Mouse (Mus musculus) left cerebral cortex, adult 2 months (tissue): ENCODE results near the gene Ankdd1a. TPM values are rescaled to one million over a fixed set of nuclear protein-coding genes. Genes with fewer than 3 reads are reported as not detected.

Experiments used
- DNase-seq, 2 experiments: peaks; one replicate each; pipeline ENCODE4 v3.0.0; 2021 to 2022; ENCODE audit warnings: low spot score in 2 of 2, mixed read lengths in 1 of 2; ENCODE audit errors: extremely low spot score in 1 of 2
- H3K27ac ChIP-seq: fragments of 200-600 bp; 2 replicates; pipeline ENCODE4 v1.8.1; 2022
- H3K4me3 ChIP-seq: fragments of 200-600 bp; 2 replicates; pipeline ENCODE4 v1.8.1; 2022
- CTCF ChIP-seq: fragments of 200-600 bp; IDR thresholded peaks from 2 replicates; pipeline ENCODE4 v1.8.1; 2022; ENCODE audit warnings: antibody characterized with exemption, mild to moderate bottlenecking, moderate library complexity
- intact Hi-C: fragments of 180-260 bp; cut with DNase I; formaldehyde crosslinking; loops from one replicate; pipeline ENCODE4 v1.15.1; 2025
- total RNA-seq, 2 experiments: library from RNA; stranded (reverse); gene quantifications; 2 replicates each; pipeline ENCODE4 v1.2.3; 2021

The Ankdd1a gene
- total RNA-seq, 2 experiments from 2014 or later: 2.7 to 3.5 TPM

DNA sequence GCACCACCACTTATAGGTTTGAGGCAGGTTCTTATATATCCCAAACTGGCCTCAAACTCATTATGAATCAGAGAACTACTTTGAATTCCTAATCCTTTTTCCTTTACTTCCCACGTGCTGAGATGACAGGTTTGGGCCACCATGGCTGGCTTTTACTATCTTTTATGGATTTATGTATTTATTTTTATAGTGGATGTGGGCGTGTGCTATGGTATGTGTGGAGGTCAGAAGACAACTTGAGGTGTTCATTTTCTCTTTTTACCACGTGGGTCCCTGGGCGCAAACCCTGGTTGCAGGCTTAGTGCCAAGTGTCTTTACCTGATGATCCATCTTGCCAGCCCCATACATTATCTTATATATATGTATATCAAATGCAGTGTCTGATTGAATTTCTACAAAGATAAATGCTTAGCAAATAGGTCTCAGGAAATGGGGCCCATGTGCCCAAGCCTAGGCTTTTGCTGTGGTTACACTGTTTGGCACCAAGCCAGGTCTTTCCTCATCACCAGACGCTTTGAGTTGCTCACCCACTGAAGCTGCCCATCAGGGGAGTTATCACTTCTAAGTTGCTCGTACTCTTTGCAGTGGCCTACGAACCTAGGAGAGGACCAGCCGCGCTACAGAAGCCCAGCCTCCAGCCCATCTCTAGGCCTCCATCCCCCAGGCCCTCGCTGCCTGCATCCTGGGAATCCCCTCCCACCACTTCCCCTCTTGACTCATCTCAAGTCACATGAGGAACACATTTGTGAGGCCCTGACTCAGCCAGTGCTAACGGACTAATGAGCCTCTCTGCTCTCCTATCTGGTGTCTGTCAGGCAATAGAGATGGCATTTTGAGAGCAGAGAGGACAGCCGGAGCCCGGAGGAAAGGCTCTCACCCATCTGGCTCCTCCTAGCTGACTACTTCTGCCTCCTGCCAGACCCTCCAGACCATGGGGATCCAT, 21.4 kb upstream of the Ankdd1a start:
- Histone ChIP-seq H3K4me3 (no peak overlapping the region), H3K27ac (peak overlapping the region; percentile 36; the same call in 1 of the 2 replicates)
- no peak for TF ChIP-seq CTCF
- peak in 1 of 2 experiments; percentile 28 for DNase-seq
- intact Hi-C loops: no loop called here

DNA sequence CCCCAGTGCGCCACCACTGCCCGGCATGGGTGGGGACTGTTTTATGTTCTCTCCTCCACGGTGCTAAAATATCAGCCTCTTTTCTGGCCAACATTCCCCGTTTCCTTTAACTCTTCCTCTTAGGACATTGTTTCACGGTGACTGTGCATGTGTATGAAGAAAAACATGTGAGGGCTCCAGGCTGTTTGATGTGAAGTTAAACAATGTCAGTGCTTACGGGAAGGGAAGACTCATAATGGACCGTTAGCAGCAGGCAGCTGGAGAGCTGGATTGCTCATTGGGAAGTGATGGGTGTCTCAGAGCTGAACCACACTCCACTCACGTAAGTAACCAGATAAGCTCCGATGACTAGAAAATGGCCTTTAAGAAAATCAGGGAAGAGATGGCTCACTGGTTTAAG, 19.7 kb upstream of the Ankdd1a start:
- no peak for TF ChIP-seq CTCF
- H3K4me3 ChIP-seq: no peak overlapping the region
- H3K27ac ChIP-seq: no peak overlapping the region
- intact Hi-C loops: no loop called here
- DNase-seq: no peak

DNA sequence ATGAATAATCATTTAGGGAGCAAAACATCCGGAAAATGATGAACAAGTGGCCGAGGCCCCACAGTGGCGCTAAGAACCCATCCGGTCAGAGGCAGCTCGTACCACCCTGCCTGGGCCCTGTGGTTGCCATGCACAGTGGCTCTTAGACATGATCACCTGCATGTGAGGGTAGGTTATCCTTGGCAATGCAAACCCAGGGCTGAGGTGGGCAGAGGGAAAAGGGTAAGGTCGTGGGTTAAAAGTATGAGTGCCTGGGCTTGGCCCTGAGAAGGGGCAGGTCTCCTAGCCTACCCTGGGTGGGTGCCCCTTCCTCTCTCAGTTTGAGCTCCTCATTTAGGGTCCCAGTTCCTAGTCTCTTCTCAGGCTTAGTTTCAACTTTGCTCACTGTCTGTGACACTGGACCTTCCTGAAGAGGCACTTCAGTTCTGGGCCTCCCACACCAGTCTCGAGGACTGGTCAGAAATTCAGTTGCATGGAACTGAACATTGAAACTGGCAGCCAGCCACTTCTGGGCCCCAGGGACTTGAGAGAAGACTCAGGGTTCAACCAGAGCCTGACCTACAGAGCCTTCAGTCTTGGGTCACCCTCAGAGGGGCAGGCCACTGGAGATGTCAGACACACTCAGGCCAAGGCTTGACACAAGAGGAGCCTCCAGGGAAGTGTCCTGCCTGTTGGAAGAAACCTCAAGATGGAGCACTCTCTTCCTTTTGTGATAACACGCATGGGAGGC, 18.1 kb upstream of the Ankdd1a start:
- intact Hi-C loops: no loop called here
- Histone ChIP-seq H3K27ac (no peak overlapping the region), H3K4me3 (no peak overlapping the region)
- DNase-seq: no peak
- TF ChIP-seq CTCF: no peak

DNA sequence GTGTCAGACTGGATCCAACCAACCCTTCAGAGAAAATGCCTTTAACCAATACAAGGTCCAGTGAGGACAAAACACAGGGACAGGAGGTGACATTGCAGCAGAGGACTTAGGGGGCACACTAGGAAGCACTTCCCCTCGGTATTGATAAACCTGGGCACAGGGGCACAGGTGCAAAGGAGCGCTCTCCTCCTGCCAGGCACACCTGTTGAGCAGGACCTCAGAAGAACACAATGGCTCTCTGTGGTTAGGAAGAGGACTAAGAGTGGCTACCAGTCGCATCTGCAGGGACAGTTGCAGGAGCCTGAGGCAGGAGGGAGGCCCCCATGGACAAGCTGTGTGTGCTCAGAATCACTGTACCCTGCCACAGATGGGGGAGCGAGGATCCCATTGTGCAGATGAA, 16.5 kb upstream of the Ankdd1a start:
- DNase-seq: no peak
- intact Hi-C loops: no loop called here
- H3K27ac ChIP-seq: no peak overlapping the region
- TF ChIP-seq CTCF: no peak
- H3K4me3 ChIP-seq: no peak overlapping the region

DNA sequence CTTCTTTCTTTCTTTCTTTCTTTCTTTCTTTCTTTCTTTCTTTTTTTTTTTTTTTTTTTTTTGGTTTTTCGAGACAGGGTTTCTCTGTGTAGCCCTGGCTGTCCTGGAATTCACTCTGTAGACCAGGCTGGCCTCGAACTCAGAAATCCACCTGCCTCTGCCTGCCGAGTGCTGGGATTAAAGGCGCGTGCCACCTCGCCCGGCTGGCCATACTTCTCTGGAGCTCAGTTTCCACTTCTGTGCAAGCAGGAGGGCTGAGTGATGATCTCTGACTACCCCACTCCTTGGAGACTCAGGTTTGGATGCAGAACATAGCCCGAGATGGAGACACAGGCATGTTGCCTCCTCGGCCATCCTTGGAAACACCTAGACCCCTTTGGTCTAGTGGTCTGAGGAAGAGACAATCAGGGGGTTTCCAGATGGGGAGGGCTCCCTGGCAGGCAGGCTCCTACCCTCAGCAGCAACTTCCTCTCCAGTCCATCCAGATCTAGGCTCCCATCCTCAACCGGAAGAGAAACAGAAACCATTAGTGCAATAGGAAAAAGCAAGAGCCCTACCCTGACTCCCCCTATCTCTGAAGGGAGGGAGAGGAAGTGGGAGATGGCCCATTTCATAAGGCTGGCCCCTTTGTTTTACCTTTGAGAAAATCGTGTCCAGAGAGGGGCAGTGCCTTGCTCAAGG, 15.9 kb upstream of the Ankdd1a start:
- DNase-seq: no peak
- no peak overlapping the region for H3K4me3 ChIP-seq
- intact Hi-C loops: no loop called here
- H3K27ac ChIP-seq: no peak overlapping the region
- no peak for TF ChIP-seq CTCF

DNA sequence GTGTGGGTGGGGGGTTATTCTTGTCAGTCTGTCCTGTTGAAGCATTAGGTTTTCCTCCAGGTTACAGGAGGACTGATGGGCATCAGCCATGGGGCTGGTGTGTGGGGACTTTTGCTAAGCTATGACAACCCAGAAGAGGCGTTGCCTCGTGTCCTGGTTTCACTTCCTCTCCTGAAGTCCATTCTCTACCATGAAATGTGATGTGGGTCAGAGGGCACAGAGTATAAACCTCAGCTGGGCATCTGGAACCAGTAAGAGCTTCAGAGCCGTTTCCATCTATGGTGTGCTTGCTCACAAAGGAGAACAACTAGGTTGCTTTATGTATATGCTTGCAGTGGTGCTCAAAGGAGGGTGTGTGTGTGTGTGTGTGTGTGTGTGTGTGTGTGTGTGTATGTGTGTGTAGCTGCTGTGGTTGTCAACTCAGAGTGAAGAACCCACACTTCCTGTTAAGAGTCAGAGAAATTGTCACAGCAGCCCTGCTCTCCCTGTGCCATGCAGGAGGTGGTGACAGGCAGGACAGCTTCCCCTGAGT, 15.3 kb upstream of the Ankdd1a start:
- no peak for TF ChIP-seq CTCF
- Histone ChIP-seq H3K4me3 (no peak overlapping the region), H3K27ac (no peak overlapping the region)
- intact Hi-C loops: no loop called here
- no peak for DNase-seq

DNA sequence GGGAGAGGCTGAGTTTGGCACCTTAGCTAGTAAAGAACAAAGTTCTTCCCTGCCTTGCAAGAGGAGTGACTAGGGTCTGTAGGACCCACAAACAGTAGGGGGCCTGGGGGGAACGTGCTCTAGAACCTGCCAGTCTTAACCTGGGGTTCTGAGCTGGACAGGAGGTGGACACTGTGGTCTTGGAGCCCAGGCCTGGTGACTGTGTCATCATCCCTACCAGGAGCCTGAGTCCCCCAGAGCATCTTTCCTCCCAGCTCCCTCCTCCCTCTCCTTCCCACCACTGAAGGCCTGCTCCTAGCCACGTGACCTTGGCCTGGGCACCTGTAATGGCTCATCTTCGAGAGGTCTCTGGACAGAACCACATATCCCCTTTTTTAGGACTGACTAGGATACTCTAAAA, 14.1 kb upstream of the Ankdd1a start:
- H3K4me3 ChIP-seq: no peak overlapping the region
- no peak for TF ChIP-seq CTCF
- DNase-seq: no peak
- intact Hi-C loops: no loop called here
- H3K27ac ChIP-seq: no peak overlapping the region

DNA sequence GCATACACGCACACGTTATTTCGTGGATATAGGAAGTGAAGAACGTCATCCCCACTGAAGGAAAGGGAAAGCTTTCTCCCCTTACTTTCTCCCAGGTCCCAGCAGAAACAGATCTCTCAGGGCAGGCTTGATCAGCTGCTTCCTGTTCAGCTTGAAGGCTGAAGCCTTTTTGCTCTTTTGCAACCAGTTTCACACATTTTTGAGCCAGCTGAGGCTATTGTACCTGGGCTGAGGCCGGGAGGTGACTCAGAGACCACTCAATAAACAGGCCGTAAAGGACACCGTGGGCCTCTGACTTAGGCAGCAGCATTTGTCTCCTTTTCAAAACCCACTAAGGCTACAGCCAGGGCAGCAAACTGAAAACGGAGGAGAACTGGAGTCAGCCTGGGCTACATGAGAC, 13.0 kb upstream of the Ankdd1a start:
- Histone ChIP-seq H3K4me3 (no peak overlapping the region), H3K27ac (no peak overlapping the region)
- no peak for TF ChIP-seq CTCF
- intact Hi-C loops: no loop called here
- DNase-seq: no peak

DNA sequence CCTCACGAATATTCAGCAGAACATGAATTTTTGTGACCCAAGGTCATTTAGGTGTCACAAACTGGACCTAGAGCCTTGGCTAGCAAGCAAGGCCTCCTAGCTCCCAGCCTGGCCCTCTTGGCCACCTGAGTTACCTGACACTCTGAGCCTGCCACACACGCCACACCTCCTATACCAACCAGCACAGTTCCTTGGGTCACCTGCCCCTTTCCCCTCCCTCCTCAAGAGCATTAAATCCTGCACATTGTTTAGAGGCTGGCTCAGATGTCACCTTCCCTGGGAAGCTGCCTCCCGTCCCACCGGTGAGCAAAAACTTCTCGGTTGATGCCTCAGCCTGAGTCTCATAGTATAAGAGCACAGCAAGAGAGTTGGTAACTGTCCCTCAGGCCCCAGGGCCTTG, 11.3 kb upstream of the Ankdd1a start:
- no peak overlapping the region for H3K27ac ChIP-seq
- intact Hi-C loops: no loop called here
- no peak for TF ChIP-seq CTCF

DNA sequence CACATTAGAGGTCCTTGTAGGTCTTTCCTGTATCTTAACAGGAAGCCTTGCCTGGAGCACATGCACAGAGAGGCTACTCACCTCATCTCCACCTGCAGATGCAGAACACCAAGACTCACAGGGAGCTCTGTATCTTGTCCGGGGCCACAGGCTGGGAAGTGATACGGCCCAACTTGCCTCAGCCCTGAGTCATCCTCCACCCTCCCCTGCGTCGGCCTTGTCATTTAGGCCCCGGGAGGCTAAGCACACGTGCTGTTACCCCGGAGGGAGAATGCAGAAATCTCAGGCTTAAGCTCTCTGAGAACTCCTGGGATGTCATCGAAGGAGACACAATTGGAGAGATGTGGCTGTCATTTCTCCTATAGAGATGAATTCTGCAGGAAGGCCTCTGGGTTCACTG, 9.7 kb upstream of the Ankdd1a start:
- Histone ChIP-seq H3K4me3 (no peak overlapping the region), H3K27ac (no peak overlapping the region)
- no peak for DNase-seq
- intact Hi-C loops: no loop called here
- TF ChIP-seq CTCF: no peak

More for the DNA sequence above, 11.3 kb upstream of the Ankdd1a start:
- no peak overlapping the region for H3K4me3 ChIP-seq
- no peak for DNase-seq

DNA sequence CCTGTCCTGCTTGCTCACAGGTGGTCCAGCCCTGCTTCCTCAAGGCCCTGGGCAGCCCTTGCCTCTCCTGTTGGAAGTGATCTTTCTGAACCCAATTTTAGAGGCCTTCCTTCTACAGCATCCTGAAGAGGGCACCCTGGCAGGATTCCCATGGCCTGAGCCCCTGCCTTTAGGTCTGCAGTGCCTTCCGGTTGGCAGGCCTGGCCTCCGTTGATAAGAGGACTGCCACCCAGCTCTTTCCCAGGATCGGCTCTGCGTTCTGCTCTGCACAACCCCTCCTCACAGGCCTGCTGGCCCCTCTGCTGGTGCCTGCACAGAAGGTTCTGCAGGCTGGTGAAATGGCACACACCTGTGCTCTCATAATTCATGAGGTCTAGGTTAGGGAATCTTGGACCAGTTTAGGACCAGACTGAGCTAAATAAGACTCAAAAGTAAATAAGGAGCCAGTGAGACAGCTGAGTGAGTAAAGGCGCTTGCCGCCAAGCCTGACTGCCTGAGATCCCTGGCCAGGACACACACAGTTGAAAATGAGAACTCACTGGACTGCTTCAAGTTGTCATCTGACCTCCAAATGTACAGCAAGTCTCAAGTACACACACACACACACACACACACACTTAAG, 8.5 kb upstream of the Ankdd1a start:
- intact Hi-C loops: no loop called here
- no peak for TF ChIP-seq CTCF
- no peak overlapping the region for H3K4me3 ChIP-seq
- H3K27ac ChIP-seq: no peak overlapping the region
- no peak for DNase-seq
